Mouse (Mus musculus): Measurements from ENCODE around the gene Tmem211.

Gene Tmem211

GRCm38 (mm10) chr5:113280138-113280856 is 53.6 kb downstream of the Tmem211 start:
- no peak for DNase-seq

DNA sequence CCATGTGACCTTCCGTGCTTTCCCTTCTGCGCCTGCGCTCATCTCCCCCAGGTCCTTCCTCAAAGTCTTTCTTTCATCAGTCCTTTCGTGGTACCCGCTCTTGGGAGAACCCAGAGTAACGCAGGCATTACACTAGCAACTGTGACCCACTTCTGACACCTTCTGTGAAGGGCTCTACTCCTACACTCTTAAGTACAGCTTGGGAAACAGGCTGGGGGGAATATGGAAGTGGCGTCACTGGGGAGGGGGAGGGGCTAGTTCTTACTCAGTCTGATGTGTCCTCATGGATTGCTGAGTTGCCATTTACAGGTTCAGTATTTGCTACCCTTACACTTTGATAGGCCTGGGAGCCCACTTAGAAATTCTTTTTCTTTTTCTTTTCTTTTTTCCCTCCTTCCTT is 54.8 kb downstream of the Tmem211 start:
- no peak for DNase-seq

GRCm38 (mm10) chr5:113283726-113284125 is 57.0 kb downstream of the Tmem211 start:
- no peak for DNase-seq

DNA sequence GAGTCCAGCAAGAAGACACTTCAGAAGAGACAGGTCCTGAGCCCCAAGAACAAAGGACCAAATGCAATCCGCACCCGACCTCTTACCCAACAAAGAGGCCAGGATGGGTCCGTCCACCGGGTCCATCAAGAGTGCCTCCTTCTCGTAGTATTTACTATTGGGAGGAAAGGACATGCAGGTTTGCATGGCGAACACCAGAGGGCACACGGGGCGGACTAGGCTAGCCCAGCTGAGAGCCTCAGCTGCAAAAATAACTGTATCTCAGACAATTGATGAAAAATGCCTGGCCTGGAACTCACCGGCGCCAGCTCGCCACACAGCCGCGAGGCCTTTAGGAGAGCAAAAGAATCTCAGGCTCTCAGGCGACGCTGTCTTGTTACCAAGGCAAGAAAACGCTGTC is 58.8 kb downstream of the Tmem211 start:
- no peak for DNase-seq

DNA sequence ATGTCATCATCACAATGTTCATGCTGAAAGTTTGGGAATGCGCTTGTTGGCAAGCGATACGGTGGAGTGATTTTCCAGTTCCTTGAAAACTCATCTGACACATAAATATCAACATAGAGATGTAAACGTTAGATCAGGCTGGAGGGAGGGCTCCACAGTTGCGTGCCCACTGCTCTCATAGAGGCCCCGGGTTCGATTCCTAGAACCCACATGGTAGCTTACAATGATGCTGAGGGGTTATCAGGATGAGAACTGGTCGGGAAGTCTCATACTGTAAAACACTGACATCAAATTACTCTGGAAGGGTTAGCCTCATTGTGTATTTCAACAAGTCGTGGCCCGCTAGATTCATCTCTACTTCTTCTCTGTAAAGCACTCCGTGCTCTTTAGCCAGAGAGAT is 59.3 kb downstream of the Tmem211 start:
- no peak for DNase-seq

- no peak for DNase-seq
Measured at GRCm38 (mm10) chr5:113286591-113287520, 60.1 kb downstream of the Tmem211 start.

DNA sequence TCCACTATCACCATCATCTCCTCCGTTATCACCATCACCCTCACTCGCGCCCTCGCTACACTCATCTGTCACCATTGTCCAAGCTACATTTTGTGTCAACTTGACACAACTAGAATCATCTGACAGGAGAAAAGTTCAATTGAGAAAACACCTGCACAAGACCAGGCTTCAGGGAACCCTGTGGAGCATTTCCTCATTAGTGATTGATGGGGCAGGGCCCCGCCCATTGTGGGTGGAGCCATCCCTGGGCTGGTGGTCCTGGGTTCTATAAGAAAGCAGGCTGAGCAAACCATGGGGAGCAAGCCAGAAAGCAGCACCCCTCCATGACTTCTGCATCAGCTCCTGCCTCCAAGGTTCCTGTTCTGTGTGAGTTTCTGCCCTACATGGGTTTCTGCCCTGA is 61.1 kb downstream of the Tmem211 start:
- no peak for DNase-seq

- peak; percentile 88 for DNase-seq
Measured at GRCm38 (mm10) chr5:113288490-113288889, 61.8 kb downstream of the Tmem211 start.

Data from right cerebral cortex, adult 18-20 months (tissue).